Mouse (Mus musculus): Measurements from ENCODE around the gene Tanc2. TPM values are rescaled to one million over a fixed set of nuclear protein-coding genes. Genes with fewer than 3 reads are reported as not detected.

Tanc2 gene
- total RNA-seq, 2 experiments from 2014 or later, result 59.6 to 61.4 TPM

DNA sequence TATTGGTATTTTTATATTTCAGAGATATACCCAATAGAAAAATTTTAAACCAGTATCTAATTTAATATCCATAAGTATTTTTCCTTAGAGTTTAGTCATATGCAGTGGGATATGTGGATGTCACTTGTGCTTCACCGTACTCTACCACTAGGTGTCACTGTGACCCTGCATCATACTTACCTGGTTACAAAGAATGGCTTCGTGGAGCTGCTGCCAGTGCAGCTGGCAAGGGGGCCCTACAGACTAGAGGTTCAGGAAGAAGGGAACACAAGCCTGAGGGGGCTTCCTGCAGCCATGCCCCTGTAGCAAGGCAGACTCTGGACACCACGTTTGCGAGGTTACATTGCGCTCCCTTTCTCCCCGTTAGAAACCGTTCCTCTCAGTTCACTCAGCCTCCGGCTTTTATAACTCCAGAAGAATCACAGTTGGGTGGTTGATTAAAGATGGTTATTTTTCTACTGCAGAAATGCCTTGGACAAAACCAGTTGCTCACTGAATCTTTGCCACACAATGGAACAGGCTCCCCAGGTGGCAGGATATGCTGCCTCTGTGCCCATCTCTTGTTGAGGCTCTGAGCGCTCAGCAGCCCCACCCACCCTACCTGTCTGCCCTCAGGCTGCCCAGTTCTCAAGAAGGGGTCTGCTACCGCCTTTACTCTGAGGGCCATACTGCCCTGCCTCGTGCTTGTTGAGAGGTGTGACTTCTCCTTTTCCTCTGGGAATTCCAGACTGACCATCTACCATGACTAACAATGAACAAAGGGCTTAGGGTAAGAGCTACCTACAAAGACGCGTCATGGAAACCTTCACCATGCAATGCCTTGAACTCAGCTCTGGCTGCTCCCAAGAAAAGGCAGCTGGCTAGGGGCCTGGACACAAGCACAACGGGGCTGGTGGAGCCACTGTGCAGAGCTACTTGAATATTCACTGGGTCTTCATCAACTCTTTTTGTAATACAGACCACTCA, 337.6 kb downstream of the Tanc2 start:
- peak; percentile 81 for DNase-seq

DNA sequence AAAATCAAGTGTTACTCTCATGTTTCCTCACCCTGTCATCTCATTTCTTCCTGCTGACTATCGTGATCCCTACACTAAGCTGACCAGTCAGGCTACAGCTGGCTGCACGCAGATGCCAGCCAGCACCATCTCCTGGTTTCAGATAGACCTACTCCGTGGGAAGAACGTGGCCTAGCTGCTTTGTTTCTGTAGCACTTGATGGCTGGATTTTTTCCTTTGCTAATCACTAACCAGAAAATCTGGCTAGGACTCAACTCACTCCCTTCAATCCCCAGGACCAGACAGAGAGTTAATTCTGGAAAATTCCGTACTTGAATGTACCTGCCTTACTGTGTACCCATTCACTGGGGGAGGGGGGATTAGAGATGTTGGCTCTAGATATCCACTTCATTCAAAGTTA, 338.4 kb downstream of the Tanc2 start:
- no peak for DNase-seq

DNA sequence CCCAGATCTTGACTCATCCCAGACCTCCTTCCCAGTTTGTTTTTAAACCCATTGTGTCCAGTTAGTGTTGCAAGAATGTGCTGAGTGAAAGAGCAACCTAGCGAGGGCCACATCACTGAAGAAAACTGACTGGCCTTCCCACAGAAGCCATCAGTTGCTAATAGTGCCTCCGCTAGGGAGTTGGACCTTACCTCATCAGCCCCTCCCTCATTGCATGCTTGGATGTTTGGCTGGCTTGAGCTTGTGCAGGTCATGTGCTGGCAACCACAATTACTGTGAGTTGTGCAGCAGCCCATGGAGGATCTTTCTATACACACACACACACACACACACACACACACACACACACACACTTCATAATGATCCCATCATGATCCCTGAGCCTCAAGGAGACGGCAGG, 341.6 kb downstream of the Tanc2 start:
- DNase-seq, result no peak

DNA sequence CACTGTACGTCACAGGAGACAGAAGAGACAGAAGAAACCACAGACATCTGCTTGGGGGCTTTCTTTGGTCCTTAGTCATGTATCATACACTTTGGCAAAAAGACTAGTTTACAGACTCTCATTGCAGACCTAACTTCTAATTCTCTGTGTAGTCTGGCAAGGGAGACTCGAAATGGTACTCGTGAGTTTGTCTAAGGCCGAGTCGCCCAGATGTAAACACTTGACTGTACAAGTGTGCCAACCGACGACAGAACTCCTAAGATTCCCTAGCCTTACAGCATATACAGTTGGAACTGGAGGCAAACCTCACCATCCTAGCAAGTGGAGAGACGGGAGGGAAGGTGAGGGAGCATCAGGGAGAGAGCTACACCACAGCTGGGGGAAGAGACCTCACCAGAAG, 344.0 kb downstream of the Tanc2 start:
- no peak for DNase-seq

DNA sequence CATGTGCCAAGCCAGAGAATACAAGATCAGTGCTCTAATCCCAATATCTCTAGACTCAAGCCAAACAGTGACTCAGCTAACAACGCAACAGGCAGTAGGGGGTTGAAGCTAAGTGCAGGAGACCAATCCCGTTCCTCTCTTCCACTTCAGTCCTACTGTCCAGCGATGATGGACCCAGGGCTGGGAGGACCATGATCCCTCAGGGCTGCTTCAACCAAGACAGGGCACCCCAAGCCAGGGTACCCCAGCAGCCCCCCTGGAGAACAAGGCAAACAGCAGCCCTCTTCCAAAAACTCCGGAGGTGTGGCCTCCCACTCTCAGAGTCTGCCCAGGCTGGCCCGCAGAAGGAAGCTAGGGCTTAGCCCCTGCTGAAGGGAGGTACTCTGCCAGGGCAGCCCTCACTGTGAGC, 344.5 kb downstream of the Tanc2 start:
- DNase-seq, result no peak

DNA sequence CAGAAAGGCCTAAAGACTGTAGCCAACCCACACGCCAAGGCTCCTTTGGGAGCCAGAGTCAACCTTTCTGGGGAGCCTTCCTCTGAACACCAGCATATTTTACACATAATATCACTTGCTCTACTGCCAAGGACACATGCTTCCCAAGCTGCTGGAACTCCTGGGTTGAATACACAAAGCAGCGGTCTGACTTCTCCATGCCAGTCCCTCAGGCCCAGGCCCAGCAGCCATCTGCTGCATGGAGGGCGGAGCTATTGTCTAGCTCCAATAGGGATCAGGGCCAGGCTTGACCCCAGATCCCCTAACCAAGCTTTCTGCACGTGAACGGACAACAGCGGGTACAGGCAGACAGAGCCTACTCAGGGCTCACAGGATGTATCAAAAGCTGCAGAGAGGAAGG, 345.0 kb downstream of the Tanc2 start:
- DNase-seq, result no peak

DNA sequence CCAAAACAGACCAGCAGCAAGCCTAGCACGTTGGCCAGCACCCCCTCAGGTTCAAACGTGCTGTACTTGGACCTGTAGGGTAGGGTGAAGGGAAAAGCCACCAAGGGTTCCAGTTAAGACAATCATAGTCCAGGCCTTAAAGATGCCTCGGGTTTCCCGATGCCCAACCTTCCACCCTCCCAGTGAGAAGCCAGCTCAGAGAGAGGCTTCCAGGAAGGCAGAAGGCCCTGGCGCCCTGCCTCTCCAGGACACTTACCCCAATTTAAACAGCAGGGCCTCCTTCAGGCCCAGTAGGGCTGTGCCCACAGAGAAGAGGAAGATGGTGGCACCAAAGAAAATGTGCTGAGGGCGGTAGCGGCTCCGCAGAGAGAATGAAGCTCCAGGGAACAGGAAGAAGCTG, 345.7 kb downstream of the Tanc2 start:
- DNase-seq, result no peak

DNA sequence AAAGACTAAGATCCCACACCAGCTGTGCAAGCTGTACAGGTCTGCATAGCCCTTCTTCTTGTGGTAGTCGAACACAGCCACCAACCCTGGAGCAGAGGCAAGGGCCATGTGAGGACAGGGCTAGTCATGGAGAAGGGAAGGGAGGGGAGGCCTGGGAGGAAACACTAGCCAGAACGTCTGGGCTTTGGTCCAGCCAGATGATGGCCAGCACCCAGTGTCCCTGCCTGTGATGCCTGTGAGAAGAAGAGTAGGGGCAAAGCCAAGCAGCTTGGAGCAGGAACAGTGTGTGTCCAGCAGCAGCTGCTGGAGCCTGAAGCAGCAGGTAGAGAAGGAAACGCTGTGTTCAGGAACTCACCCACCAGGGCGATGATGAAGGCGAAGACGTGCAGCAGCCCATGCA, 346.4 kb downstream of the Tanc2 start:
- peak; percentile 76 for DNase-seq

DNA sequence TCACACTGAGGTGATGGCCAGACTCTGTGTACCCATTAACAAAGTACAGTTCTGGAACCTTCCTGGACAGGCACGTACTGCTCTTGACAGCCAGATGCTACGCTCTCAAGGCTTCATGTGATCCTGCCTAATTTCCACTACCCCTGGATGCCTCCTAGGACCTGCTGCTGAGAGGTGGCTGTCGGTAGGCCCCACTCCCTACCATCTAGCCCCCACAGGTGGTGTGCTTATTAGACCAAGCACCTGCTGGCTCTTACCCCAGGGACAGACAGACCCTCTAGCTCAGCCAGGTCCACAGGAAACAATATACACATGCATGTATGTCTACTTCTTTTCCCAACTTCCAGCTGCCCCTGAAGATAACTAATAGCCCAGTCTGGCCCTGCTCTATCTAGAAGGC, 347.2 kb downstream of the Tanc2 start:
- DNase-seq, result no peak

DNA sequence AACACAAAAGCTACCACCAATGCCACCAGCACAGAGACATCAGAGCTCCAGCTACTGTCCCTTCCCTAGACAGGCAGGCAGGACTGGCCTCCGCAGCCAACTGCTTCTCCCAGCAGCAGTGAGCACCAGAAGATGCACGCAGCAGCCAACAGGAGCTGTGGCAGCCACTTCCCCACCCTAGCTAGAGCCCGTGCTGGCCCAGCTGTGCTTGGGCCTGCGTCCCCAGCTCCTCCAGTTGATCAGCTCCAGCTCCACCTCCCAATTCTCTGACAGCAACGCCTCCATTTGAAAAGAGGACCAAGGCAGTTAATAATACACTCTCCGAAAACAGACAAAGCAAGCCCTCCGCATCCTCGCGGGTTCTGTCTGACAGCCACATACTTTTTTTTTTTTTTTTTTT, 349.0 kb downstream of the Tanc2 start:
- no peak for DNase-seq

DNA sequence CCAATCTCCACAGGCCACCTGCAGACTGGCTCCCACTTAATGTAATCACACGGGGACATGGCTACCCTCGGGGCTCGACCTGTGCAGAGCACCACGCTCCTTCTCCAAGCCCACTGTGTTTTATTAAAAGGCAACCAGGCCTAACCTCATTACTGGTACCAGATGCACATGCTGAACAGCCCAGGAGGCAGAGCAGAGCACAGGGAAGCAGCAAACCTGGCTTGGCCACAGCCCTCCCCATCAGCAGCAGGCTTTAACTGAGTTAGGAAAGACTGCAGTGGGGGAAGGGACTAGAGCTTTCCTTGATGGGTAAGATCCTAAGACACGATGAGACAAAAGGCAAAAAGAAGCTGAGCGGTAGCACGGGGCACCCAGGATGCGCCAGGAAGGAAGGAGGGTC, 352.2 kb downstream of the Tanc2 start:
- no peak for DNase-seq

DNA sequence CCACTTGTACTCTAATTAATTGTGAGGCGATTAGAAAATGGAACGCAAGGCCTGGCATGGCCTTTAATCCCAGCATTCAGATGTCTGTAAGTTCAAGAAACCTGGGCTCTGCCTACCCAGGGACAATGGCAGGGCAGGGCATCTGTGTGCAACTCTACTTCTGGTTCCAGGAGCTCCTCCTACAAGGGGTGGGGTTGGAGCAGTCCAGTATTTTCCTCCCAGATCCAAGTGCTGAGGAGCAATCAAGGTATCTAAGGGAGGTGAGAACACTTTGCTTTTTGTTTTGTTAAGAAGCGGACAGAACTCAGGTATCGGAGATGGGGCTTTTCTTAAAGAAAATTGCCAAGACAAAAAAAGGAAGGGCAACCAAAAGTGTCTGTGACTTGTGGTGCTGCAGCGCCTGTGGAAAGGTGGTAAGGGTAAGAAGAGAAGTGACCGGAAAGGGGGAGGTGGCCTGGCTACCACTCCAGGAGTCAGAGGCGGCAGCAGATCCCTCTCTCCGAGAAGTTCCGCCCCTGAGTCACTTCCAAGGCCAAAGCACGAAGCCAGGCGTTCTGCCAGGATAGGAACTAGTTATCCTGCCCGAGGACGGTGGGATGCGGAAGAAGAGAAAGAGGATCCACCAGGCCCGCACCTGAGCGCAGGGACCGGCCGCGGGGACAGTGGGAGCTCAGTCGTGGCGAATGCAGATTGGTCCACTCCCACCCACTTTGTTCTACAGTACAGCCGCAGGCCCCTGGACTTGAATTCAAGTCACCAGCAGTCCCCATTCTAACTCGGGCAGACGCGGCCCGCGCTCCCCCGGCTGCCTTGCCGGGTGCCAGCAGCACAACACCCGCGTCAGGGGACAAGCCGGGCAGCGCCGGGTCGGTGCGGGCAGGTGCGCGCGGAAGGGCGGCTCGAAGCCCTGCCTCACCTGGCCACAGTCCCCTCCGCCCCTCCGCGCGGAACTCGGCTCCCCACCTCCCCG, 353.6 kb downstream of the Tanc2 start:
- DNase-seq, result peak; percentile 64

DNA sequence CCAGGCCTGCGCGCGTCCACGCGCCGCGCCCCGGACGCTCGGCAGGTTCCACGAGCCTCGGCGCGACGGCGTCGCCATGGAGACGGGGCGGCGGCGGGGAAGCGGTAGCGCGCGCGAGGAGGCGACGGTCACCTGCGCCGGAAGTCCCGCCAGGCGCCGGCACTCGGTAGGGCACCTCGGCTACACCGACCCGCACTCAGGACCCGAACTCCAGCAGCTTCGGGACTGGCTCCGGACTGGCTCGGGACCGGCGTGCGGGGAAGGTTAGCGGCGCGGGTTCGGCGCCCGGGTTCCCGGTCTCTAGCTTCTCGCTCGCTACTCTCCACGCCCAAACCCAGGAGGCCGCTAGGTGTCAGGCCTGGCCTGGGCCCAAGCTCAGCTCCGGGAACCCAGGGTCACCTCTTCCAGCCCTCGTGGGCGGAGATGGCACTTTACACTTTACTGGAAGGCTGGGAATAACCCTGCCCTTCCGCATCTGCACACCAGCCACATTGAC, 354.4 kb downstream of the Tanc2 start:
- DNase-seq, result peak; percentile 83

DNA sequence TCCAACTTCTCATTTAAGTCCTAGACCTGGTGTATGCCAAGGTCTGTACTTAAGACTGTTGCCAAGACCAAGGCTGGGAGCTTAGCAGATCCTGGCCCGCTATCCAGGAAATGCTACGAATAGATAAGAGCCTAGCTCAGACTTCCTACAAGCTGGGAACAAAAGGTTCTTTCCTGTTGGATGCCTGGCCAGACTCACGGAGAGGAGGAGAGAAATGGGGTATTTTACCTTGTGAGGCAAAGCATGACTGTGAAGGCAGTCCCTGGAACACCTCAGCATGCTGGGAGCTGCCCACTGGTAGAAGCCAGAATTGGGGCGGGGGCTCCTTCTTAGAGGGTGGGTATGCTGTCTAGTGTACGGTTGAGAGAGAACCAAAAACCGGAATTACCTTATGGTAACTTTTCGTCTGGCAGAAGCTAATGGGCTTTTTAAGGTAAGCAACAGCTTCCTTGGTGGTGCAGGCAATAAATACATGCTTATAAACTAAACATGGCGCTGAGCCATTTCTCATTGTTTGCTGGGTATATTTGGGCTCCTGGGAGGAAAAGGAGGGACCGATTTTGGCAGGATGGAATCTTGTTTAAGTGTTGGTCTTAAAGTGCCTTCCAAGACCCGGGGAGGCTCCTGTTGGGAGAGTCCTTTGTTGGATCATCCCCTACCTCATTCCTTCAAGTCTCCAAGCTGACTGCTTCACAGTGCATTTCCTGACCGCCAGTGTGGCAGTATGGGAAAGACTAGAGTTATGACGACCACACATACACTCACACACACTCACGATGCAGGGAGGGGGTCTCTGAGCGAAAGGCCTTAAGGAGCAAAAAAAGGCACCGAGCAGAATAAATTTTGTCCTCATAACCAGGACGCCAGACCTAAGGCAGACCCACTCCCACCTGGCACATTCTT, 355.2 kb downstream of the Tanc2 start:
- peak; percentile 59 for DNase-seq

DNA sequence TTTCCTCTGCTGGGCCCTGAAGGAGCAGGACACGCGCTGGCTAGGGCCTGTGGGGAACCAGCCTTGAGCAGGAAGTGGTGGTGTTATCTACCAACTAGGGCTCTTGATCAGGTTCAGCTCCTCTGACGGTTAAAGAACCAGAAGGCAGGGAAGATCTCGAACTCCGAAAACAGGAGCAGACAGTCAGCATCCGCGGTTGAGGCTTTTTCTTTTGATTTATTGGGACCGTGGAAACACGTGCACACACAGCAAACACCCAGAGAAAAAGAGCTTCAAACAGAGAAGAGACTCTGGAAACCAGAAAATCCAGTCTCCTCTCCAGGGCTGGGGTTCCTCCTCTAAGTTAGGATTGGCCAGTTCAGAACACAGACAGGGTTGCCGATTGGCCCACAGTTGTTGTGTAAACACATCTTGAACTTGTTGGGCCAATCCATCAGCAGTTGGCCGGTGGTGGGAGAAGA, 356.9 kb downstream of the Tanc2 start:
- DNase-seq, result no peak

DNA sequence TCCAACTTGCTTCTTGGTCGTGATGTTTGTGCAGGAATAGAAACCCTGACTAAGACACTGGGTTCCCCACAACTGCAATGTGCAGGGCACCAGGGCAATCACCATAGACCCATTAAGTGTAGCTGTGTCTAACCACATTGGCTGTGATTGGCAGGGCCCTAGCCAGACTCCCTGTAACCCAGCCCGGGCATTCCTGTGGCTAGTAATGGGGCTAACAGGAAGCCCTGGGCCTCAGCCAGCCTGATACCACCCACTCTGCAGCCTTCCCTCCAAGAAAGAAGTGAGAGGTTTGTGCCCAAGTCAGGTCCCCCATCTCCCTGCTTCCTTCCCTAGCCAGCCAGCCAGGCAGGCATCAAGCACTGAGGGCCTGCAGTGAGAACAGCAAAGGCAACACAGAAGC, 358.5 kb downstream of the Tanc2 start:
- no peak for DNase-seq

DNA sequence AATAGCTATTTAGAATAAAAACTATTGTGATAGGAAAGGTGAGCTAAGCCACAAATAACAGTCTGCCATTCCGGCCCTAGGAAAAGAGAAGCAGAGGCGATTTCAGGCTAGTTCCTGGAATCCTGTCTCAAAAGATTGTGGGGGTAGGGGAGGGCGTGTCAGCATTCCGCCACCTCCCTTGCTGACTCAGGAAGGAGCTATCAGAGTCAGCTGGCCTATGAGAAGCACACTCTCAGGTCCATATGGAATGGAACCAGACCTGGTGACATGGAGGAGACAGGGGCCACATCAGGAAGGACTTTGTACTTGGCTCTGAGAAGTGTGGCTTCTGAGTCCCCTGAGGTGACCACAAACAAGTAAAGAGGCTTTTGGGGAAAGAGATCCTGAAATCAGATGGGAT, 360.7 kb downstream of the Tanc2 start:
- DNase-seq, result no peak

DNA sequence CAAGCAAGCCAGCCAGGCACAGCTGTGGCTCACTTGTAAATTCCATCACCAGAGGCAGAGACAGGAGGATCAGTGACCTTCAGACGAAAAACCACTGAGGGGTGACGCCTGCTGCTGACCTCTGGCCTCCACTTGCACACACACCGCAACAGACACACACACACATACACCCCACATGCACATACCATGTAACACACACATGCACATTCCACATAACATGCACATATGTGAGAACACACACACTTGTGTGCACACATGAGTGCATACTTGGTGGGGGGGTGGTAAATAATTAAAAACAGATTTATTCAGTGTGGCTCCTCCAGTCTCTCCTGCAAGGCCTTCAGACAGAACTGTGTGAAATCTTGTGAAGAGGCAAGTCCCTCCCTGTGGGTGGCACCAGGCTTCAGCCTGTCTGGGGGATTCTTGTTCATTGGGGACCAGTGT, 361.8 kb downstream of the Tanc2 start:
- DNase-seq, result no peak

DNA sequence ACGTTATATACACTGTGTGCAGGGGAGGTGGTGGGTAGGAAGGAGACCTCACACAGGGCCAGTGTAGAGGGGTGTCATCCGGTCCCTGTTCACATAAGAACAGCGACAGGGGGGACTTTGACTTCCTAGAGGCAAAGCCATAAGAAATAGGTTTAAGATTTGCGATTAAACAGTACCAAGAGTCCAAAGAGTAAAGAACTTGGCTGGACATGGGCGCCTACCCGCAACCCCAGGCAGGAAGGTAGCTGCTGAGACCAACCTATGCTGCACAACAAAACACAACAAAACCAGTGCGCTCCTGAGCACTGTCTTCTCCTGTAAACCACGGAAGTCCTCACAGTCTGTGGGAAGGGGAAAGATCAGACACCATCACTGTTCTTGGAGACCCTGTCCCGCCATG, 362.3 kb downstream of the Tanc2 start:
- DNase-seq, result no peak

DNA sequence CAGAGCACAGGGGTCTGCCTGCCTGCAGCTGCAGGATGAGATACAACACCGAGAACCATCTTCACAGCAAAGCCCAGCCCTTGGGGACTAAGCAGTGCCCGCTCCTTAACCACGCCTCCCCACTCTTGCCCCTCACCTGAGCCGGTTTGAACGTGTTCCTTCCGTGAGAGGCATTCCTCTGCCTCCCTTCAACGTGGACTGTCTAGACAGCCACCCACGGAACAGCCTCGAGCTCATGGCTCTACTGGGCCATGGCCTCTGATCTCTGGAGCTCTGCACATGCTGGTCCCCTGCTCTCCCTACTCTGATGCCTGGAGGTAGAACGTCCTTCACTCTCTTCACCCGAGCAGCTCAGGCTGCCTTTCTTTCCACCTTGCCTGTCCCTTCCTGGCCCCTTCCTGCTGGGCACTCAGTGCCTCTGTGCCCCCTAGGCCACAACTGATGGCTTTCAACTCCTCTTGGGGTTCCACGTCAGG, 363.2 kb downstream of the Tanc2 start, which contains the start of gene Cyb561:
Gene Cyb561 (minus strand): TSS at position 426 of the 476 bp plus-strand sequence.
- DNase-seq, result no peak

DNA sequence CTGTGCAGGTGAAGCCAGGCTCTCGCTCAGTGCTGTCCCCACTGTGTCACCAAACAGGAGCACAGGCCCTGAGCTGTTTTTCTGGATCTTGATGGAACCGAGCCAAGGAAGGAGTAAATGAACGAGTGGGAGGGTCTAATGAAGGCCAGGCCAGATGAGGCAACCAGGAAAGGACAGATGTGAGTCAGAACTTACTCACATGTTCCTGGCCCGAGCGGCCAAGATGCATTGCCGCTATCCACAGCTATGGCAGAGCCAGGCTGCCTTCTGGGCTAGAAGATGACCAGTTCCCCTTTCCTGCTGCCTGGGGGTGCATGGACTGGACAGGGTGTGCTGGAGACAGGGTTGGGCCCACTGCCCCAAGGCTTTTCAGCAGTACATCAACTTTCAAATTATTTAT, 363.6 kb downstream of the Tanc2 start:
- DNase-seq, result peak; percentile 54
